Mouse (Mus musculus) kidney, adult 2 months (tissue): ENCODE data around the gene Acp5.

Source experiments
- CTCF ChIP-seq: fragments of 200-500 bp; conservative IDR thresholded peaks from 2 replicates; pipeline ENCODE4 v1.5.1; 2011; ENCODE audit warnings: low read depth, mild to moderate bottlenecking, control low read depth, low read length, moderate library complexity, mixed read lengths; ENCODE audit not compliant: insufficient read depth, insufficient read length
- POLR2A ChIP-seq: fragments of 200-500 bp; IDR thresholded peaks from one replicate; pipeline ENCODE4 v1.6.1; 2011; ENCODE audit warnings: low read depth, low read length, control low read depth

DNA sequence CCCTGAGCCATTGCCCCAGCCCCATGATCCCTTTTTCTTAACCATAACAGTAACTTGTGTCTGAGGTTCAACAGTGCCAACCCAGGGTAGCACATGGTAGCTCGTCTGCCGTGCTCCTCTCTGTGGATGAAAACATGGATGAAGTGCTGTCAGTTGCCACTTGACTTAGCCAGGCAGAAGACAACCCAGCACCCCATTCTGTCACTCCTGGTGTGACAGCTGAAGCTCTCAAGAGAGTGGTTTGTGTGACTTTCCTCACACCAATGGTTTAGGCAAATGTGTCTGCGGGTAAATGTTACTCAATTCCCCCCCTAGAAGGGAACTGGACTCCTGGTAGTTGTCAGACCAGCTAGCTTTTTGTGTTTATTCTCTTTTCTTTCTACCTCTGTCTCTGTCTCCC is 13.5 kb downstream of the Acp5 start:
- TF ChIP-seq CTCF (no peak), POLR2A (no peak)
